Mouse (Mus musculus): ENCODE data around the gene Zbtb37.

Zbtb37 gene

GRCm38 (mm10) chr1:161034435-161035280 lies at the start of gene Zbtb37:
Gene Zbtb37 (minus strand): TSS chr1:161034849.
- DNase-seq (ENCODE audit: low read depth, low spot score), result peak; percentile 99

GRCm38 (mm10) chr1:161077243-161077642 lies 42.6 kb upstream of the Zbtb37 start:
- no peak for DNase-seq (ENCODE audit: low read depth, low spot score)

DNA sequence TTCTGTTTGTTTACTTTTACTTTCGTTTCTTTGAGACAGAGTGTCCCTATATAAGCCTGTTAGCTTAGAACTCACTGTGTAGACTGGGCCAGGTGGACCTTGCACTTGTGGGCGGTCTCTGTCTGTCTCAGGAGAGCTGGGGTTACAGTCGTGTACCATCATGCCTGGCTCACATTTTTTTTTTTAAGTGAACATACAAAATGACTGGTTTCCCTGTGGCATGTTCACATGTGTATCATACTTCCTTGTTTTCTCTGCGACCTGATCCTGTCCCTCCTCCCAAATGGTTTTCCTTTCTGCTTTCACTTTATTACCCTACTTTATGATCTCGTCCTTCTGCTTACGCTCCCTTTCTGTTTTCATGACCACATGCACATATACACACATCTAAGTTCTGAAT lies 41.6 kb upstream of the Zbtb37 start:
- peak; percentile 30 for DNase-seq (ENCODE audit: low read depth, low spot score)

DNA sequence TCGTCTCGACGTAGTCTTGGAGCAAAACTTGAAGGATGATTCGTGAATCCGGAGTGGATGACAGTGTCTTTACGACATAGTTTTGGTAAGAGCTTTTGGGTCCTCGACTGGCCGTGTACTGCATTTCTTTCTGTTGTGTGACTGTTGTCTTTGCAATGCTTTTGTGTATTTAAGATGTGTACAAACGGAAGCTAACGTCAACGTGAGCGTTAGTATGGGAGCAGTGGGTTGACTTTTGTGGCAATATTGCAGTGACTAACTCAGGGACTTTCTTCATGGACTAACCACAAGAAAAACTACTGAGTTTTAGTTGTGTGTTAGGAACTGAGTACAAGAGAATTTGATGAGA lies 36.6 kb upstream of the Zbtb37 start:
- peak; percentile 68 for DNase-seq (ENCODE audit: low read depth, low spot score)

DNA sequence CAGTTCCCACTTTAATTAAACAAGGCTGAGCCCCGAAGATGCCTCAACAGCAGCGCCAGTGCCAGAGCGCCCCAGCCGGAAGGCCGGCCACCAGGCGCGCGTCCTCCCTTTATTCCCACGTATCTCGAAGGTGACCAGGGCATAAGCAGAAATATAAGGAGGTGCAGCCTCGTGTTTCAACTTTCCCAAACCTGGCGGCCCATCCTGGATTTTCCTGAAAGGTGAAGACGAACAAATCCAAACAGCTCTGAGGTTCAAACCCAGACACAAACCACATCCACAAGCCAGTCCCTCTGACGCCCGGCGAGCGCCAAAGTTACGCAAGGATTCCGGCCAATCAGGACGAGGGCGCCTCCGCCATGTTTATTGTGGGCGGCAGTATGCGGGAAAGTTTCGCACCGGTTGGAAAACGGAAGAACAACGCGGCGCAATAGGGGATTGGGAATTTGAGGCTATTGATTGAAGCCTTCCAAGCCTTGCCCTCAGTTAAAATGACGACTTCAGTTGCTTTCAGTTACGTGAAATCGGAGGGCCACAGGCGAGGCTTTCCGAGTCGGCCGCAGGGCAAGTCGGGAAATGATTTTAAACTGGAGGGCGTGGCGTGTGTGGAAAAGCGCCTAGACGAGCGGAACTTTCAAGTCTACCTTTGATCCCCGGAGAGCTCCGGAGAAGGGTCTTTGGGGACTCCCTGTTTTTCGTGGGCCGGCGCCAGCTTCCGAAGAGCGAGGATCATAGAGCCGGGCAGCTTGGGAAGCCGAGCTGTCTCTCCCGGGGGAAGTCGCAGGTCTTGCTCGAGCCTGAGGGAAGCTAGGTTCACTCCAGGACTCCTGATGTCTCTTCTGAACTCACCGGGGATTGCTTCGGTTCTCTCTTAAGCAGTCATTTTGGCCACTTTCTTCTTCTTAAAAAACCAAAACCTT lies 36.0 kb upstream of the Zbtb37 start, which contains the start of the genes Dars2 and Cenpl:
Dars2 (minus strand) TSS at position 307 of the 920 bp plus-strand sequence.
Cenpl (plus strand) TSS at position 362 of the 920 bp plus-strand sequence.
- peak; percentile 97 for DNase-seq (ENCODE audit: low read depth, low spot score)

GRCm38 (mm10) chr1:161063351-161063750 lies 28.7 kb upstream of the Zbtb37 start:
- DNase-seq (ENCODE audit: low read depth, low spot score), result no peak

- DNase-seq (ENCODE audit: low read depth, low spot score), result no peak
Measured at GRCm38 (mm10) chr1:161057164-161057563, 22.5 kb upstream of the Zbtb37 start.

- no peak for DNase-seq (ENCODE audit: low read depth, low spot score)
Measured at GRCm38 (mm10) chr1:161046972-161047371, 12.3 kb upstream of the Zbtb37 start.

DNA sequence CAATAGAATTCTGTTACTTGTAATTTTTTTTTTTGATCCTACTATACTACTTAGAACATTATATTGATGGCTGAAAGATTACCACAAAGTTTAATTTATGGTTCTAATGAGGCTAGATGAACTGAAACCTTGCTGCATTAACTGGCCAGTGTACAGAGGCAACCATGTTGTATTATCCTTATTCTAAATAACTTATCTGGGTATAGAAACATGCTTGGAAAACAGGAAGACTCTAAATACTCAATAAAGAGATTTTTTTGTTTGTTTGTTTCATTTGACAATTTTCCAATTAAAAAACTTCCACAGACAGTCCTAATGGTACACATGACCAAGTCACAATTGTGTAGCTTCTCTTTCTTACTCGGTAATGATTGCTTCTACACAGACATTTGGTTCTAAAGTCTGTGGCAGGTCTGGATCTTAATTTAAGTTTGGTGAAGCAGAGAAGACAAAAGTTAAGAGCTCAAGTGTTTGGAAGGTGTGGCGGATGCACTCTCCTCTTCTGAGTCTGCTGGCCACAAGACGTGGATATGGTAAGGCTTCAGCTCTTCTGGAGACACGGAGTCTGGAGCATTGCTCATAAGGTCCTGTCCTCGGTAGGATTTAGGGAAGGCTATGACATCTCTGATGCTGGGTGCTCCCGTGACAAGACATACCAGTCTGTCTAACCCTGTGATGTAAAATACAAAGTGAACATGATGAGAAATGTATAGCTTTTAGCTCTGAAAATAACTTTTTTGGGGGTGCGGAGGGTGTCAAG lies 6.8 kb upstream of the Zbtb37 start:
- no peak for DNase-seq (ENCODE audit: low read depth, low spot score)

GRCm38 (mm10) chr1:161040855-161041254 lies 6.2 kb upstream of the Zbtb37 start:
- no peak for DNase-seq (ENCODE audit: low read depth, low spot score)

DNA sequence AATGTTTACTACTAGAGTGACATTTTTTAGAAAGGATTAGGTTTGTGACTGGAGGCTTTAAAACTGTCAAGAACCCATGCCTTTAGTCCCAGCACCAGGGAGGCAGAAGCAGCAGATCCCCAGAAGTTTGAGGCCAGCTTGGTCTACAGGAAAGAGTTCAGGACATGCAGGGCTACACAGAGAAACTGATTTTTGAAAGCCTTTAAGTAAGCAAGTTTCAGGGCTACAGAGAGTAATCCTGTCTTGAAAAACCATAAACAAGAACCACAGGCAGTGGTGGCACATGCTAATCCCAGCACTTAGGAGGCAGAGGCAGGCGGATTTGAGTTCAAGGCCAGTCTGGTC lies 5.7 kb upstream of the Zbtb37 start:
- no peak for DNase-seq (ENCODE audit: low read depth, low spot score)

DNA sequence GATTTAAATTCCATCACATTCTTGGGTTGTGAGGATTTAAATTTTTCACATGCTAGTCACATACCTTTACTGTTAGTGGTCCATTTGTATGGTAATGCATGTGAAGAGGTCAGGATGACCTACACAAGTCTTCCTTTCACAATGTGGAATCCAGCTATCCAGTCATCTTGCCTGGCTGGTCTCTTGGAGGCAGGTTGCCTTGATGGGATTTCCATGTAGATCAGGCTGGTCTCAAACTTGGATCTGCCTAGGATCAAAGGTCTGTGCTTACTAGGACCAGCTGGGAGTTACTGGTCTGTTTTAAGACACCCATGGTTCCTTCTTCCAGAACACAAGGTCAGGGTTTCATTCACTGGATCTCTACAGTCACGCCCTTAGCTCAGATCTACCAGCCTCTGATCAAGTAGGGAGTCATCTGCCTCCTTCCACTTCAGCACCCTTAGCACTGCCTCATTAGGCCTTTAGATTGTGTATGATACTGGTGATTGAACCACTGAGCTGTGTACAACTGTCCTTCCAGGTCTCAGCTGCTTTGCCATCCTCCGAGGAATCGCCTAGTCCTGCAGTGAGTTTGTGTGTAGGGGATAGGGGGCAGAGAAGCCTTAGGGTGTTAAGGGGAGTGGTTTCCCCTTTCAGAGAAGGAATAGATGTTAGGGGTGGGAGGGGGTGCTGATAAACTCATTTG lies 5.2 kb upstream of the Zbtb37 start:
- DNase-seq (ENCODE audit: low read depth, low spot score), result no peak

- DNase-seq (ENCODE audit: low read depth, low spot score), result peak; percentile 22
Measured at GRCm38 (mm10) chr1:161038968-161039721, 4.5 kb upstream of the Zbtb37 start.

- no peak for DNase-seq (ENCODE audit: low read depth, low spot score)
Measured at GRCm38 (mm10) chr1:161038004-161038403, 3.4 kb upstream of the Zbtb37 start.

- DNase-seq (ENCODE audit: low read depth, low spot score), result no peak
Measured at GRCm38 (mm10) chr1:161037599-161037998, 3.0 kb upstream of the Zbtb37 start.

GRCm38 (mm10) chr1:161037026-161037425 lies 2.4 kb upstream of the Zbtb37 start:
- no peak for DNase-seq (ENCODE audit: low read depth, low spot score)

GRCm38 (mm10) chr1:161036411-161036841 lies 1.8 kb upstream of the Zbtb37 start:
- peak; percentile 27 for DNase-seq (ENCODE audit: low read depth, low spot score)

DNA sequence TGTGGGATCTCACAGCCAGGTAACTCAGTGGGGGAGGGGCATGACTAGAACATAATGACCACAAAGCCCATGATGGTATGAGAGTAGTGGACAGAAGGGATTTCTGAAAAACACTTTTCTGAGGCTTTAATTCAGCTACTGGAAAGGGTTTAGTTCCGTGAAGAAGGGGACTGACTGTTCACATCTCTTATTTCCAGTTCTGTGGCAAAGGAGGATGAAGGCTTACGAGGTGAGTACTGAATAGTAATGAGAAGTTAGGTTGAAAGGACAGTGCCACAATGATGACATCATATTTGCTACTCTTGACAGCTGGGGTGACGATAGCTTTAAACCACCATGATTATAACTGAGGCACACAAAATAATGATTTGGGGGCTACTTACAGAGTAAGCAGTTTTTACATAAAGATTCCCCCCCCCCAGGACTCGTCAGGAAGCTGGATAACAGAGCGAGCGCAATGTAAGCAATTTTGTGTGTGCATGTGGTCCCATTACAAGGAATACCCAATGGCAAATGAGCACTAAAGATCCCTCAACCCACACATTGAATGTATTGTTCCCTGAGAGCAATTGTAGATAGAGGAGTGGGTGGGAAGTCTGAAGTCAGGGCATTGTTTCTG lies 1.2 kb upstream of the Zbtb37 start:
- DNase-seq (ENCODE audit: low read depth, low spot score), result peak; percentile 58

DNA sequence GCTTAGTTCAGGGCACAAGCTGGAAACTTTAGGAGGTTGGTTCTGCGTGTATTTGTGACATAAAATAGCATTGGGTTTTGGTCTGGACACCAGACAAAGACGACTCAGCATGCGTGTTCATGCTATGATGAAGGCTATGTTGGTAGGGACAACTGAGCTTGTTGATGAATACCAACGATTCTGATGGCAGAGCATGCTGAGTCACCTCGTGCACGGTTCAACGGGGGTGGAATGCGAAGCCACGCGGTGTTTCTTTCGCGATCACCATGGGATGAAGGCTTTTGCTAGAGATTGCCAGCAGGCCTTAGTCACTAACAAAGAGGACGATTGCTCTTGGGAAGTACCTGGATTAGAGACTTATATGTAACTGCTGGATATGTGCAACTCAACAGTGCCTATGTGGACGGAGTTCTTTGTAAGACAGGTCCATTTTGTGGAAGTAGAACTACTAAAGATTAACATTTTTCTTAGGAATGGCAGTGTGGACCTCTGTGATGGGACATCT lies 684 bp upstream of the Zbtb37 start:
- no peak for DNase-seq (ENCODE audit: low read depth, low spot score)
